29 mouse cellular contexts compared by ENCODE assay signal in genomic region chr4:126860268-126860986, GRCm38 (mm10).
DNase-seq lines count a peak whose midpoint lies in the region; ATAC-seq and TF ChIP-seq lines count a peak whose summit lies in the region.
"Had no signal": no experiment of that assay in that cellular context is flagged by ENCODE, and none has a peak within 500 bp of the region (broad histone marks: within the 10 kb centered on the region; RNA-seq: fewer than 3 reads in every experiment).

No protein-coding gene starts in this region.

- DNase-seq in embryonic facial prominence, embryonic 11.5 days (ENCODE audit: low spot score): no peak
- no peak for DNase-seq in embryonic facial prominence, embryonic 10.5 days (ENCODE audit: low spot score)
- DNase-seq in hindbrain, postnatal 0 days (ENCODE audit: low spot score): no peak
- no peak for DNase-seq in hindbrain, embryonic 14.5 days (ENCODE audit: low spot score)
- no peak for DNase-seq in left cerebral cortex, adult 18-20 months (ENCODE audit: low spot score in 2 of 2)
- DNase-seq in spleen, adult 18-20 months: no peak
- DNase-seq: adrenal gland, adult 2 months; cerebellum, adult 2 months; cerebellum, postnatal 14 days; gastrocnemius, adult 2 months; gastrocnemius, postnatal 36 days; heart, postnatal 4 days; kidney, adult 18-20 months; layer of hippocampus, adult 9-11 months; lung, postnatal 36 days; thymus, adult 18-20 months; thymus, postnatal 25 days had no signal

- TF ChIP-seq CTCF in hindbrain, postnatal 0 days (IDR thresholded peaks at IDR 0.05; ENCODE audit: low read depth): no peak

- no peak overlapping the region for H3K9ac ChIP-seq in embryonic facial prominence, embryonic 11.5 days (replicated peaks; ENCODE audit: low read length)
- H3K9ac ChIP-seq in hindbrain, postnatal 0 days (replicated peaks; ENCODE audit: low read length): no peak overlapping the region
- no peak overlapping the region for H3K9ac ChIP-seq in hindbrain, embryonic 14.5 days
- H3K9ac ChIP-seq in embryonic facial prominence, embryonic 12.5 days: no peak overlapping the region
- no peak overlapping the region for H3K9ac ChIP-seq in intestine, embryonic 16.5 days (ENCODE audit: low read depth, low read length)
- H3K9ac ChIP-seq: hindbrain, embryonic 15.5 days; kidney, embryonic 15.5 days; limb, embryonic 13.5 days; midbrain, embryonic 12.5 days; stomach, embryonic 15.5 days had no signal

- H3K36me3 ChIP-seq in embryonic facial prominence, embryonic 11.5 days (replicated peaks; ENCODE audit: control insufficient read depth, insufficient read depth, low read depth, low read length): peaks cover 3% of the 10 kb centered on the region; the same call in 1 of the 2 replicates
- H3K36me3 ChIP-seq in embryonic facial prominence, embryonic 10.5 days (replicated peaks): peaks cover 80% of the 10 kb centered on the region
- H3K36me3 ChIP-seq in hindbrain, postnatal 0 days (ENCODE audit: insufficient read depth, low read length): peaks cover 24% of the 10 kb centered on the region
- H3K36me3 ChIP-seq in hindbrain, embryonic 14.5 days (replicated peaks; ENCODE audit: control insufficient read depth, insufficient read depth): peaks cover 50% of the 10 kb centered on the region
- H3K36me3 ChIP-seq in embryonic facial prominence, embryonic 12.5 days: peaks cover 55% of the 10 kb centered on the region
- no peaks in the 10 kb centered on the region for H3K36me3 ChIP-seq in intestine, embryonic 16.5 days (ENCODE audit: control insufficient read depth, insufficient read depth, low read length)

- H3K27me3 ChIP-seq in embryonic facial prominence, embryonic 11.5 days (ENCODE audit: control insufficient read depth, insufficient read depth, low read length): no peaks in the 10 kb centered on the region
- no peaks in the 10 kb centered on the region for H3K27me3 ChIP-seq in embryonic facial prominence, embryonic 10.5 days (replicated peaks; ENCODE audit: low read depth, poor library complexity, severe bottlenecking)
- H3K27me3 ChIP-seq in hindbrain, postnatal 0 days (ENCODE audit: insufficient read depth, low read length): no peaks in the 10 kb centered on the region
- H3K27me3 ChIP-seq in hindbrain, embryonic 14.5 days (ENCODE audit: control insufficient read depth, insufficient read depth, low read length): no peaks in the 10 kb centered on the region
- H3K27me3 ChIP-seq in embryonic facial prominence, embryonic 12.5 days: no peaks in the 10 kb centered on the region
- H3K27me3 ChIP-seq in intestine, embryonic 16.5 days (replicated peaks; ENCODE audit: control insufficient read depth, insufficient read depth, low read length): no peaks in the 10 kb centered on the region
- H3K27me3 ChIP-seq: CH12.LX; hindbrain, embryonic 15.5 days; kidney, embryonic 15.5 days; limb, embryonic 13.5 days; midbrain, embryonic 12.5 days; stomach, embryonic 15.5 days had no signal

- ATAC-seq in embryonic facial prominence, embryonic 11.5 days (replicated peaks; ENCODE audit: insufficient number of reproducible peaks, low FRiP score, low TSS enrichment, low read depth): peak; percentile 24; the same call in 1 of the 2 replicates
- peak; percentile 32; the same call in 1 of the 2 replicates for ATAC-seq in hindbrain, postnatal 0 days
- ATAC-seq in hindbrain, embryonic 14.5 days (ENCODE audit: low FRiP score): no peak
- peak; percentile 49 for ATAC-seq in embryonic facial prominence, embryonic 12.5 days (ENCODE audit: insufficient number of reproducible peaks, insufficient read depth, low FRiP score, low TSS enrichment)
- 0 out of 2 replicates have a peak, but pooled peaks have one; percentile 18 for ATAC-seq in intestine, embryonic 16.5 days
- ATAC-seq: activated CD4-positive, CD25-positive, alpha-beta regulatory T cell, adult 4 months; forebrain, embryonic 16.5 days had no signal

- 89% methylated on average over 9 of the region's 9 CpGs for WGBS in embryonic facial prominence, embryonic 11.5 days
- WGBS in embryonic facial prominence, embryonic 10.5 days: 92% methylated on average over 9 of the region's 9 CpGs
- WGBS in hindbrain, postnatal 0 days: 89% methylated on average over 9 of the region's 9 CpGs
- WGBS in hindbrain, embryonic 14.5 days: 93% methylated on average over 9 of the region's 9 CpGs
- WGBS in embryonic facial prominence, embryonic 12.5 days: 90% methylated on average over 9 of the region's 9 CpGs
- 89% methylated on average over 9 of the region's 9 CpGs for WGBS in intestine, embryonic 16.5 days

- H3K4me3 ChIP-seq in embryonic facial prominence, embryonic 11.5 days (ENCODE audit: low read depth, low read length): no peak overlapping the region
- no peak overlapping the region for H3K4me3 ChIP-seq in embryonic facial prominence, embryonic 10.5 days
- no peak overlapping the region for H3K4me3 ChIP-seq in hindbrain, postnatal 0 days (ENCODE audit: low read length)
- H3K4me3 ChIP-seq in hindbrain, embryonic 14.5 days (replicated peaks; ENCODE audit: low read length): no peak overlapping the region
- H3K4me3 ChIP-seq in embryonic facial prominence, embryonic 12.5 days: no peak overlapping the region
- H3K4me3 ChIP-seq in intestine, embryonic 16.5 days (ENCODE audit: low read length): no peak overlapping the region
- H3K4me3 ChIP-seq: erythroblast, embryonic 14.5 days; gastrocnemius, adult 2 months; hindbrain, embryonic 15.5 days; kidney, embryonic 15.5 days; limb, embryonic 13.5 days; midbrain, embryonic 12.5 days; stomach, embryonic 15.5 days had no signal

- H3K9me3 ChIP-seq in embryonic facial prominence, embryonic 11.5 days (replicated peaks; ENCODE audit: control insufficient read depth, low read length): no peaks in the 10 kb centered on the region
- no peaks in the 10 kb centered on the region for H3K9me3 ChIP-seq in embryonic facial prominence, embryonic 10.5 days
- no peaks in the 10 kb centered on the region for H3K9me3 ChIP-seq in hindbrain, postnatal 0 days (ENCODE audit: low read length)
- H3K9me3 ChIP-seq in hindbrain, embryonic 14.5 days (ENCODE audit: control insufficient read depth, low read length): no peaks in the 10 kb centered on the region
- no peaks in the 10 kb centered on the region for H3K9me3 ChIP-seq in embryonic facial prominence, embryonic 12.5 days
- no peaks in the 10 kb centered on the region for H3K9me3 ChIP-seq in intestine, embryonic 16.5 days (ENCODE audit: control insufficient read depth, low read length)
- H3K9me3 ChIP-seq: hindbrain, embryonic 15.5 days; kidney, embryonic 15.5 days; limb, embryonic 13.5 days; midbrain, embryonic 12.5 days; stomach, embryonic 15.5 days had no signal

- H3K27ac ChIP-seq in embryonic facial prominence, embryonic 11.5 days (replicated peaks; ENCODE audit: low read depth, low read length): no peak overlapping the region
- no peak overlapping the region for H3K27ac ChIP-seq in embryonic facial prominence, embryonic 10.5 days (replicated peaks)
- H3K27ac ChIP-seq in hindbrain, postnatal 0 days: no peak overlapping the region
- no peak overlapping the region for H3K27ac ChIP-seq in hindbrain, embryonic 14.5 days
- no peak overlapping the region for H3K27ac ChIP-seq in embryonic facial prominence, embryonic 12.5 days
- H3K27ac ChIP-seq in intestine, embryonic 16.5 days (ENCODE audit: low read length): no peak overlapping the region
- H3K27ac ChIP-seq: gastrocnemius, adult 2 months; hindbrain, embryonic 15.5 days; kidney, embryonic 15.5 days; limb, embryonic 13.5 days; midbrain, embryonic 12.5 days; stomach, embryonic 15.5 days had no signal

- H3K4me2 ChIP-seq in embryonic facial prominence, embryonic 11.5 days (ENCODE audit: low read depth, low read length): no peak overlapping the region
- H3K4me2 ChIP-seq in hindbrain, postnatal 0 days (ENCODE audit: low read depth, low read length): no peak overlapping the region
- H3K4me2 ChIP-seq in hindbrain, embryonic 14.5 days (replicated peaks): no peak overlapping the region
- H3K4me2 ChIP-seq in embryonic facial prominence, embryonic 12.5 days (replicated peaks): no peak overlapping the region
- no peak overlapping the region for H3K4me2 ChIP-seq in intestine, embryonic 16.5 days (ENCODE audit: low read depth, low read length)
- H3K4me2 ChIP-seq: hindbrain, embryonic 15.5 days; kidney, embryonic 15.5 days; limb, embryonic 13.5 days; liver, embryonic 11.5 days; midbrain, embryonic 12.5 days; stomach, embryonic 15.5 days had no signal

- H3K4me1 ChIP-seq in embryonic facial prominence, embryonic 11.5 days (ENCODE audit: control insufficient read depth, insufficient read depth, low read length): no peaks in the 10 kb centered on the region
- H3K4me1 ChIP-seq in embryonic facial prominence, embryonic 10.5 days: no peaks in the 10 kb centered on the region
- no peaks in the 10 kb centered on the region for H3K4me1 ChIP-seq in hindbrain, postnatal 0 days (ENCODE audit: insufficient read depth, low read length)
- H3K4me1 ChIP-seq in hindbrain, embryonic 14.5 days (replicated peaks; ENCODE audit: control insufficient read depth, insufficient read depth, low read length): no peaks in the 10 kb centered on the region
- H3K4me1 ChIP-seq in embryonic facial prominence, embryonic 12.5 days: no peaks in the 10 kb centered on the region
- no peaks in the 10 kb centered on the region for H3K4me1 ChIP-seq in intestine, embryonic 16.5 days (ENCODE audit: control insufficient read depth, insufficient read depth, low read length)
- H3K4me1 ChIP-seq: hindbrain, embryonic 15.5 days; kidney, embryonic 15.5 days; limb, embryonic 13.5 days; midbrain, embryonic 12.5 days; stomach, embryonic 15.5 days had no signal
